Mouse (Mus musculus) right cerebral cortex, postnatal 4 days (tissue): ENCODE results near the gene Isca1.
A peak's percentile ranks its signal among the peaks of the same experiment; 100 is the strongest.
"Not testable (repeated sequence)": the region's sequence is repeated elsewhere in the genome, so short reads cannot be mapped to it uniquely, and the experiment has no call there.

ENCODE experiments used
- DNase-seq: peaks from one replicate; pipeline ENCODE4 v3.0.0-alpha.2; 2022

Gene Isca1

GRCm38 (mm10) chr13:59769296-59770163 lies at the start of gene Isca1:
Gene Isca1, minus strand, starts transcription at chr13:59769810.
- DNase-seq = peak; percentile 100

- DNase-seq = no peak
Measured at GRCm38 (mm10) chr13:59817352-59817751, 47.7 kb upstream of the Isca1 start.

GRCm38 (mm10) chr13:59814109-59814591 lies 44.5 kb upstream of the Isca1 start:
- no peak for DNase-seq

- no peak for DNase-seq
Measured at GRCm38 (mm10) chr13:59811581-59811980, 42.0 kb upstream of the Isca1 start.

- DNase-seq = no peak
Measured at GRCm38 (mm10) chr13:59801000-59801399, 31.4 kb upstream of the Isca1 start.

- DNase-seq = no peak
Measured at GRCm38 (mm10) chr13:59800077-59800476, 30.5 kb upstream of the Isca1 start.

- DNase-seq = no peak
Measured at GRCm38 (mm10) chr13:59798306-59798705, 28.7 kb upstream of the Isca1 start.

GRCm38 (mm10) chr13:59796466-59796848 lies 26.8 kb upstream of the Isca1 start:
- no peak for DNase-seq

- no peak for DNase-seq
Measured at GRCm38 (mm10) chr13:59795807-59796465, 26.3 kb upstream of the Isca1 start.

GRCm38 (mm10) chr13:59794786-59795185 lies 25.2 kb upstream of the Isca1 start:
- DNase-seq = no peak

GRCm38 (mm10) chr13:59782145-59782544 lies 12.5 kb upstream of the Isca1 start, which contains the start of gene Gm49354:
Gene Gm49354, minus strand, starts transcription at chr13:59782245.
- DNase-seq = no peak

- DNase-seq = not testable (repeated sequence)
Measured at GRCm38 (mm10) chr13:59779744-59780264, 10.2 kb upstream of the Isca1 start.

GRCm38 (mm10) chr13:59779213-59779612 lies 9.6 kb upstream of the Isca1 start:
- DNase-seq = no peak

- DNase-seq = no peak
Measured at GRCm38 (mm10) chr13:59775168-59775567, 5.6 kb upstream of the Isca1 start.

- DNase-seq = peak; percentile 67
Measured at GRCm38 (mm10) chr13:59771257-59771656, 1.6 kb upstream of the Isca1 start.

GRCm38 (mm10) chr13:59770847-59771246 lies 1.2 kb upstream of the Isca1 start:
- DNase-seq = no peak

GRCm38 (mm10) chr13:59770164-59770562 lies 553 bp upstream of the Isca1 start:
- peak; percentile 83 for DNase-seq

GRCm38 (mm10) chr13:59768531-59768930 lies 1.1 kb downstream of the Isca1 start:
- no peak for DNase-seq

GRCm38 (mm10) chr13:59766786-59767515 lies 2.7 kb downstream of the Isca1 start:
- no peak for DNase-seq

GRCm38 (mm10) chr13:59762791-59763190 lies 6.8 kb downstream of the Isca1 start:
- no peak for DNase-seq

- no peak for DNase-seq
Measured at GRCm38 (mm10) chr13:59756906-59757305, 12.7 kb downstream of the Isca1 start.

- no peak for DNase-seq
Measured at GRCm38 (mm10) chr13:59750310-59750709, 19.3 kb downstream of the Isca1 start.

GRCm38 (mm10) chr13:59746711-59747110 lies 22.9 kb downstream of the Isca1 start, which contains the start of gene 1700014D04Rik:
Gene 1700014D04Rik, minus strand, starts transcription at chr13:59746752.
- DNase-seq = no peak
